Mouse (Mus musculus) hindbrain, embryonic 14.5 days (tissue): Measurements from ENCODE around the gene Rimklb. TPM values are rescaled to one million over a fixed set of nuclear protein-coding genes. Genes with fewer than 3 reads are reported as not detected.
A peak's percentile ranks its signal among the peaks of the same experiment; 100 is the strongest.

Experiments used
- ATAC-seq: fragments of 200-750 bp; cut with Nextera tagmentation; 2 replicates; pipeline ENCODE4 v1.8.0; 2017; ENCODE audit warnings: moderate number of reproducible peaks, mild to moderate bottlenecking, moderate TSS enrichment, moderate library complexity; ENCODE audit not compliant: low FRiP score
- DNase-seq: peaks from one replicate; pipeline ENCODE4 v3.0.0-alpha.2; 2015; ENCODE audit warnings: low spot score
- H3K27ac ChIP-seq: fragments of 300-500 bp; sonication (generic); 2 replicates; pipeline ENCODE4 v1.5.1; 2014; ENCODE audit warnings: mild to moderate bottlenecking, moderate library complexity
- H3K27me3 ChIP-seq: fragments of 300-500 bp; sonication (generic); 2 replicates; pipeline ENCODE4 v1.6.1; 2014; ENCODE audit warnings: mild to moderate bottlenecking, low read length, mixed read lengths; ENCODE audit not compliant: control insufficient read depth, insufficient read depth
- H3K36me3 ChIP-seq: fragments of 300-500 bp; sonication (generic); replicated peaks from 2 replicates; pipeline ENCODE4 v1.6.1; 2014; ENCODE audit not compliant: control insufficient read depth, insufficient read depth
- H3K4me1 ChIP-seq: fragments of 300-500 bp; sonication (generic); replicated peaks from 2 replicates; pipeline ENCODE4 v1.6.1; 2014; ENCODE audit warnings: antibody characterized with exemption, low read length, mixed read lengths; ENCODE audit not compliant: control insufficient read depth, insufficient read depth
- H3K4me2 ChIP-seq: fragments of 300-500 bp; sonication (generic); replicated peaks from 2 replicates; pipeline ENCODE4 v1.6.1; 2014; ENCODE audit warnings: mild to moderate bottlenecking, moderate library complexity
- H3K4me3 ChIP-seq: fragments of 300-500 bp; sonication (generic); replicated peaks from 2 replicates; pipeline ENCODE4 v1.5.1; 2014; ENCODE audit warnings: mild to moderate bottlenecking, low read length
- H3K9ac ChIP-seq: fragments of 300-500 bp; sonication (generic); 2 replicates; pipeline ENCODE4 v1.6.1; 2014
- H3K9me3 ChIP-seq: fragments of 300-500 bp; sonication (generic); 2 replicates; pipeline ENCODE4 v1.6.1; 2016; ENCODE audit warnings: low read length; ENCODE audit not compliant: control insufficient read depth
- WGBS: fragments of 180-500 bp; shearing (Covaris S2); extraction: QIAGEN DNeasy Blood & Tissue Kit; methylation state at CpG from one replicate; pipeline ENCODE4 v1.1.7; 2014; 5-methylcytosine and 5-hydroxymethylcytosine counted together
- polyA plus RNA-seq: library from polyadenylated mRNA; unstranded; fragments of >200 nt; fragmentation: Nextera tagmentation; extraction: Ambion mirVana; gene quantifications from 2 replicates; pipeline ENCODE4 v1.2.1, GENCODE M21; 2014

The Rimklb gene
- polyA plus RNA-seq, 1 experiment from 2014 or later: 127 TPM

DNA sequence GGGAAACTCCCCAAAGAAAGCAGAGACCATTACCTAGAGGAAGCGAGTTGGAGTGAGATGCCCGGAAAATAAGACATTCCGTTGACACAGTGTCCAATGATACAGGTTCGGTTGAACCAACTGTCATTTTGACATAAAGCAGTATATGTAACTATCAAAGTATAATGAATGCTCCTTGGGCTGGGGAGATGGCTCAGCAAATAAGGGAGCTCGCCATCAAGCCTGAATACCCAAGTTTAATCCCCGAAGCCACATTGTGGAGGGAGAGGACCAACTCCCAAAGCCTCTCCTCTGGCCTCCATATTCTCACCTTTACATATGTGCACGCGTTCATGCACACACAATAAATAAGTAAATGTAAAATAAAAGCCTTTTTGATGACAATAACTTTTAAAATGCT is 87.3 kb downstream of the Rimklb start:
- no peak for ATAC-seq
- no peak overlapping the region for H3K4me3 ChIP-seq
- no peaks in the 10 kb centered on the region for H3K36me3 ChIP-seq
- no peak overlapping the region for H3K27ac ChIP-seq
- H3K4me2 ChIP-seq: no peak overlapping the region
- H3K9ac ChIP-seq: no peak overlapping the region
- WGBS: 94% methylated on average over 8 of the region's 8 CpGs
- no peaks in the 10 kb centered on the region for H3K27me3 ChIP-seq
- no peaks in the 10 kb centered on the region for H3K9me3 ChIP-seq
- 0 out of 2 replicates have a peak, but pooled peaks cover 2% of the 10 kb centered on the region for H3K4me1 ChIP-seq
- no peak for DNase-seq

DNA sequence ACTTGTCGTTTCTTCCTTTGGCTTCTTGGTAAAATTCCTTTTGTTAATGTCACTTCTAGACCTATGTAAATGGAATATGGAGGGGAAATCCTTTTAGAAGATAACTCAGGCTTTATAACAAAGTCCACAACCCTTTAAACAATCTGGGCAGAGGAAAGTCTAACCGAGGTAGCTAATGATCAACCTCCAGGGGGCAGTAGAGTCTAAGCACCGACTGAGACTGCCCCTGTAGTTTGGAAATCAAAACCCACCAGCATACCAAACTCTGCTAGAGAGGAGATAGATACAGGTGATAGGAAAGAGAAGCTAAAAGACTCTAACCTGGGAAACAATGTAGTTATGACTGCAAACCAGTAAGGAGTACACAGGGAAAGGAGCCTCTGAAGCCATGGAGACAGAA is 96.3 kb downstream of the Rimklb start:
- H3K27ac ChIP-seq: no peak overlapping the region
- no peaks in the 10 kb centered on the region for H3K27me3 ChIP-seq
- H3K9ac ChIP-seq: no peak overlapping the region
- peak; percentile 75 for DNase-seq
- ATAC-seq: no peak
- WGBS: 21% methylated on average over 3 of the region's 3 CpGs
- no peaks in the 10 kb centered on the region for H3K4me1 ChIP-seq
- no peak overlapping the region for H3K4me3 ChIP-seq
- H3K9me3 ChIP-seq: no peaks in the 10 kb centered on the region
- no peak overlapping the region for H3K4me2 ChIP-seq
- no peaks in the 10 kb centered on the region for H3K36me3 ChIP-seq

DNA sequence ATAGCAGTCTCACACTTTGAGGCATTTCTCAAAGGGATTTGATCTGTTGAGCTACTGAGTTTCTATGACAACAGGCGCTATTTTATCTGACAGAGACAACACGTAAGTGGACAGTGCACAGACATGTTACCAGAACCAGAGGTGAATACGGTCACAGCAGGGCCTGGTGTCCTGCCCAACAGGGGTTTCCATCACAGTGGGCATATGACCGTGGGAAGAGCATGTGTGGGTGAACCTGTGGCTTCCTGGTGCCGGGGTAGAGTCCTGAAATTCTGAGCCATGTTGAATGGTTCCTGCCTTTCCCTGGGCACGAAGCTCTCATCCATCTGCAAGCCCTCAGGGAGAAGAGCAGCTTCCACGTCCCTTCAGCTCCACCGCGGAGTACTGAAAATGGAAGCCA is 98.3 kb downstream of the Rimklb start:
- DNase-seq (no peak), ATAC-seq (no peak)
- Histone ChIP-seq H3K4me1 (no peaks in the 10 kb centered on the region), H3K27ac (no peak overlapping the region), H3K27me3 (no peaks in the 10 kb centered on the region), H3K36me3 (no peaks in the 10 kb centered on the region), H3K4me2 (no peak overlapping the region), H3K9ac (no peak overlapping the region), H3K4me3 (no peak overlapping the region), H3K9me3 (no peaks in the 10 kb centered on the region)
- WGBS: 84% methylated on average over 9 of the region's 9 CpGs

Other genes starting within 250 kb of the Rimklb start
- gene Klrg1, start 215.9 kb downstream of the Rimklb start, polyA plus RNA-seq: 0.53 and 0.82 TPM in 2 replicates
- 51.4 and 53.7 TPM in 2 replicates for gene M6pr, start 190.0 kb downstream of the Rimklb start, polyA plus RNA-seq
- 37.0 and 39.0 TPM in 2 replicates for gene Phc1, start 158.2 kb downstream of the Rimklb start, polyA plus RNA-seq
- 2.0 and 2.3 TPM in 2 replicates for gene Mfap5, start 7.1 kb upstream of the Rimklb start, polyA plus RNA-seq
- 0.52 and 1.0 TPM in 2 replicates for gene Aicda, start 55.0 kb upstream of the Rimklb start, polyA plus RNA-seq
- 1.5 and 1.9 TPM in 2 replicates for gene Apobec1, start 103.7 kb upstream of the Rimklb start, polyA plus RNA-seq
- not detected in 2 replicates for gene Gdf3, start 111.3 kb upstream of the Rimklb start, polyA plus RNA-seq
- gene Dppa3, start 127.6 kb upstream of the Rimklb start, polyA plus RNA-seq: not detected in 2 replicates
- gene Nanog, start 208.7 kb upstream of the Rimklb start, polyA plus RNA-seq: 0.09 TPM in 1 of 2 replicates, not detected in the other